Mouse (Mus musculus): ENCODE data around the gene Osbpl2. TPM values are rescaled to one million over a fixed set of nuclear protein-coding genes. Genes with fewer than 3 reads are reported as not detected.

The Osbpl2 gene
- total and polyA plus RNA-seq, 3 experiments: 11.4 to 15.6 (median 12.8) TPM

- in situ Hi-C loops (cut with MboI; ENCODE audit: low pct_ligation_motif_present, low pct_unique_long_range_greater_than_20kb, low sequenced_read_pairs) (no loop called here), dilution Hi-C loops (cut with MboI; ENCODE audit: extremely low pct_ligation_motif_present, extremely low pct_unique_long_range_greater_than_20kb, low sequenced_read_pairs) (no loop called here)
- H3K4me1 ChIP-seq (ENCODE audit: control insufficient read depth in 1 of 2, insufficient read depth in 2 of 2): peaks cover 6 to 28% of the 10 kb centered on the region in 2 experiments; a peak in 3 of 4 replicates
- DNase-seq (ENCODE audit: extremely low read depth): peak; percentile 11
- TF ChIP-seq MEF2A (IDR thresholded peaks at IDR 0.05; ENCODE audit: borderline replicate concordance, low read depth, low read length): no peak
- no peak for TF ChIP-seq PAX5 (IDR thresholded peaks at IDR 0.05; ENCODE audit: low read length)
- TF ChIP-seq POLR2A (IDR thresholded peaks at IDR 0.05; ENCODE audit: low read depth, low read length): peak; percentile 87; the same call in 1 of the 2 replicates
- TF ChIP-seq RAD21 (IDR thresholded peaks at IDR 0.05; ENCODE audit: low read depth, low read length): no peak
- TF ChIP-seq NELFE (IDR thresholded peaks at IDR 0.05; ENCODE audit: low read depth, low read length): peak; percentile 73; the same call in 1 of the 2 replicates
- TF ChIP-seq IRF4 (IDR thresholded peaks at IDR 0.05; ENCODE audit: low read depth, low read length): no peak
- peak; percentile 8; the same call in 1 of the 2 replicates for TF ChIP-seq BHLHE40 (IDR thresholded peaks at IDR 0.05; ENCODE audit: low read depth, low read length)
- TF ChIP-seq ZKSCAN1 (IDR thresholded peaks at IDR 0.05; ENCODE audit: borderline replicate concordance, low read depth, low read length): no peak
- TF ChIP-seq RCOR1 (conservative IDR thresholded peaks at IDR 0.05; ENCODE audit: low read depth, low read length): no peak
- TF ChIP-seq NRF1 (IDR thresholded peaks at IDR 0.05; ENCODE audit: low read depth, low read length): peak; percentile 62
- 0 out of 2 replicates have a peak, but pooled peaks have one; percentile 28 for TF ChIP-seq CHD2 (IDR thresholded peaks at IDR 0.05; ENCODE audit: low read length)
- peak; percentile 14; the same call in 1 of the 2 replicates for TF ChIP-seq TCF12 (IDR thresholded peaks at IDR 0.05; ENCODE audit: low read depth, low read length)
- TF ChIP-seq JUND (conservative IDR thresholded peaks at IDR 0.05; ENCODE audit: low read depth, low read length): no peak
- TF ChIP-seq POLR2AphosphoS2 (IDR thresholded peaks at IDR 0.05; ENCODE audit: low read depth, low read length): no peak
- TF ChIP-seq HCFC1 (IDR thresholded peaks at IDR 0.05; ENCODE audit: low read depth, low read length): no peak
- TF ChIP-seq ELF1 (IDR thresholded peaks at IDR 0.05; ENCODE audit: low read depth, low read length): no peak; the same call in 1 of the 2 replicates
- peaks cover 22% of the 10 kb centered on the region for H3K79me2 ChIP-seq (replicated peaks; ENCODE audit: control insufficient read depth, extremely low read depth, insufficient read depth, poor library complexity, severe bottlenecking)
- H3K4me2 ChIP-seq (ENCODE audit: insufficient read depth, low read depth, poor library complexity, severe bottlenecking): no peak overlapping the region
- no peaks in the 10 kb centered on the region for H3K9me3 ChIP-seq (replicated peaks; ENCODE audit: low read length)
- H3K36me3 ChIP-seq (replicated peaks in 1 of 2; ENCODE audit: control insufficient read depth in 1 of 2, insufficient read depth in 1 of 2, low read length in 1 of 2): peaks cover 33 to 51% of the 10 kb centered on the region in 2 experiments
- H3K4me3 ChIP-seq (replicated peaks in 1 of 3; ENCODE audit: low read depth in 2 of 3, low read length in 2 of 3, poor library complexity in 1 of 3): peak overlapping the region; percentile 85 to 97 (median 97)
- H3K9ac ChIP-seq (ENCODE audit: insufficient read depth, low read depth): peak overlapping the region; percentile 97
- H3K27me3 ChIP-seq (replicated peaks): no peaks in the 10 kb centered on the region
- peak overlapping the region; percentile 63 for H3K27ac ChIP-seq (ENCODE audit: insufficient read depth, low read depth)
Measured at GRCm38 (mm10) chr2:180171522-180172070, 52.5 kb downstream of the Osbpl2 start.

DNA sequence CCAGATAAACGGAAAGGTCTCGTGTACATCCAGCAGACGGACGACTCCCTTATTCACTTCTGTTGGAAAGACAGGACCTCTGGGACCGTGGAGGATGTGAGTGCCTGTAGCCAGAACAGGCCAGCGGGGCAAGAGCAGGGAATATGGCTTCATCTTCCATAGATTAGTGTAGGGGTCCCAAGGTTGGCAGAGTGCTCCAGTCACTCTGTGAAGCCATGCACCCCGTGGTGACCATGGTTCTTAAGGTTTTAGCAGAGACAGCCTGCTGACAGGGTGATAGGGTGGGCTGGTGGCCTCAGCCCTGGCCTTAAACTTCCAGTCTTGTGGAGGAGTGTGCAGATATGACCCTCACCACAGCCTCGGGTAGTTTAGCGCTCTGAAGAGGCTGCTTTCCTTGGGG lies 53.0 kb downstream of the Osbpl2 start:
- H3K36me3 ChIP-seq (replicated peaks in 1 of 2; ENCODE audit: control insufficient read depth in 1 of 2, insufficient read depth in 1 of 2, low read length in 1 of 2): peaks cover 39 to 51% of the 10 kb centered on the region in 2 experiments
- in situ Hi-C loops (cut with MboI; ENCODE audit: low pct_ligation_motif_present, low pct_unique_long_range_greater_than_20kb, low sequenced_read_pairs) (no loop called here), dilution Hi-C loops (cut with MboI; ENCODE audit: extremely low pct_ligation_motif_present, extremely low pct_unique_long_range_greater_than_20kb, low sequenced_read_pairs) (no loop called here)
- H3K4me3 ChIP-seq (replicated peaks in 1 of 3; ENCODE audit: low read depth in 2 of 3, low read length in 2 of 3, poor library complexity in 1 of 3): peak overlapping the region; percentile 85 to 97 (median 97)
- no peaks in the 10 kb centered on the region for H3K9me3 ChIP-seq (replicated peaks; ENCODE audit: low read length)
- H3K79me2 ChIP-seq (replicated peaks; ENCODE audit: control insufficient read depth, extremely low read depth, insufficient read depth, poor library complexity, severe bottlenecking): peaks cover 22% of the 10 kb centered on the region
- TF ChIP-seq MYC (IDR thresholded peaks at IDR 0.05; ENCODE audit: low read depth, low read length): no peak
- TF ChIP-seq RCOR1 (conservative IDR thresholded peaks at IDR 0.05; ENCODE audit: low read depth, low read length): no peak
- no peak for TF ChIP-seq ZC3H11A (IDR thresholded peaks at IDR 0.05; ENCODE audit: low read depth, low read length)
- no peak for DNase-seq (ENCODE audit: extremely low read depth)
- peak overlapping the region; percentile 76 for H3K4me2 ChIP-seq (ENCODE audit: insufficient read depth, low read depth, poor library complexity, severe bottlenecking)
- H3K9ac ChIP-seq (ENCODE audit: insufficient read depth, low read depth): peak overlapping the region; percentile 97
- no peak overlapping the region for H3K27ac ChIP-seq (ENCODE audit: insufficient read depth, low read depth)
- peaks cover 6 to 28% of the 10 kb centered on the region in 2 experiments; a peak in 3 of 4 replicates for H3K4me1 ChIP-seq (ENCODE audit: control insufficient read depth in 1 of 2, insufficient read depth in 2 of 2)
- no peaks in the 10 kb centered on the region for H3K27me3 ChIP-seq (replicated peaks)

All from CH12.LX (cell line).